Mouse (Mus musculus) small intestine, adult 10 weeks (tissue): ENCODE data around the gene Inka1. TPM values are rescaled to one million over a fixed set of nuclear protein-coding genes. Genes with fewer than 3 reads are reported as not detected.

Experiments
- polyA plus RNA-seq: library from polyadenylated mRNA; stranded (reverse); fragments of 350-450 nt; fragmentation: Illumina TruSeq; extraction: RNeasy Lipid Tissue Mini Kit (QIAGEN cat#74804); gene quantifications from one replicate; pipeline ENCODE4 v1.2.3, GENCODE M21; 2014; ENCODE audit warnings: low replicate concordance

The Inka1 gene
- polyA plus RNA-seq, result not detected

DNA sequence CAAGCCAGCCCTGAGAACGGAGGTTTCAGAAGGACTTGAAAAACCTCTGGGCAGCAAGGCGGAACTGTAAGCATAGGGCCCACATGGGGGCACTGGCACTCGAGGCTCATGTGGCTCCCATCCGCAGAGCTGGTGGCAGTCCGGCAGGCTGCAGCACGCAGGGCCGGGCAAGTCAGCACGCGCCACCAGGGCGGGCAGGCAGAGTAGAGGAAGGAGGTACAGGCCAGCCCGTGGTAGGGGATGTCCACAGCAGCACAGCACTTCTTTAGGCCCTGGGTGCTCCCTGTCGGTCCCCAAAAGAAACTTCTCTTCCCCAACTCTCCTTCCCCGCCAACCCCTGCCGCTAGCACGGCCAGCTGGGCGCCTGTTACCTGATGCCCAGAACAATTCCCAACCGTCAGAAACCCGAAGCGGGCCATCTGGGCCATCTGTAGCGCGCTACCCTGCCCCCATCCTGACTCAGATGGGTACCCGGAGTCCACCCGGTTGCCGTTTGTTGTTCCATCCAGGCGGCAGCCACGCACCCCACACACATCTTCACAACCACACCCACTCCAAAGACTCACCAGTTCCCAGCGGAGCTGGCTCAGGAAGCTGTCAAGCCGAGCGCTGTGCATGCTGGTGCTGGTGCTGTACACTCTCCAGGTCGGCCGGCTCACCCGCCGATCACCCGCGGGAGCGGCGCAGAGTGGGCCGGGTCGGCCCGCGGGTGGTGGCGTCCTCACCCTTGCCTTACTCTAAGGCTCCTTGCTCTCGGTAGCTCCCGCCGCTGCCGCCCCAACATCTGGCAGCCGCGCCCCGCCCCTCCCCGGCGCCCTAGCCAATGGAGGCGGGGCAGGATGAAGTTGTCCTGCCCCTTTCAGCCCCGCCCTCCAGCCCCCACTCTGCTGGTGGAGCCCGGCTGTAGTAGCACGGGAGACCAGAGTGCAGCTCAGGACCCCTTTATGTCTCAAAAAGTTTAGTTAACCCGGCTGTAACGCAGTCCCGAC, at the start of gene Inka1:
Inka1 (minus strand) TSS at position 749 of the 989 bp plus-strand sequence.

DNA sequence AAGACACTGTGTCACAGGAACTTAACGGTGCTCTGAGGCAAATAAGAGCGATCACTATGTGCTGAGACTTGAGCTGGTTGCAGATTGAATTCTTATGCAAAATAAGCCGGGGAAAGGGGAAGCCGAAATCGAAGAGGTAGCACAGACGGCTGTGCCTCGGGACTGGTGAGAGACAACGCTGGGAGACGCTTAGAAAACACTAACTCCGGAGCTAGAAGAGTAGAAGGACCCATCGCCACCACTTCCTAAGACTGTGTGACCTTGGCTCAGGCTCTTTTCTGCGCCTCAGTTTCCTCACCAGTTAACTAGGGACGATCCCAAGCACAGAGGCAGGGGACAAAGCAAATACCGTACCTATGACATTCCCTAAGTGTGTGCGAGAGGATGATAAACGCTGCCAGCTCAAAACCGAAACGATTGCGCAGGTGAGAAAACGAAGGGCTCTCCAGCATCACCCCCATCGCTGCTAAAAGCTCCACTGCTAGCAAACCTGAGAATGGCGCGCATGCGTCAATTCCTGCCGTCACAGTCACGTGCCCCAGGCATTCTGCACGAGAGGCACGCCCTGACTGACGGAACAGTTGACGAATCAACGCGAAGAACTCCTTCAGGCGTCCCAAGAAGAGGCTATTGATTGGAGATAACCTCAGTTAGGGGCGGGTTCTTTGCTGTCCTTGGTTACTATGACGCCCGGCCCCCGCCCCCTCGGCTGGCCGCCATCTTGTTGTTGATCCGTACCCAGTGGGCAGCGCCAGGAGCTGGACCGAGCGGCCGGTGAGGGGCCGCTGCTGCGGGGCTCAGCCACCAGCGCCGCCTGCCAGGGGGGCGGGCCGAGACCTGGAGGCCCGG, 16.5 kb upstream of the Inka1 start, which contains the start of gene Ip6k1:
Ip6k1 (plus strand) TSS at position 580 of the 849 bp plus-strand sequence.

DNA sequence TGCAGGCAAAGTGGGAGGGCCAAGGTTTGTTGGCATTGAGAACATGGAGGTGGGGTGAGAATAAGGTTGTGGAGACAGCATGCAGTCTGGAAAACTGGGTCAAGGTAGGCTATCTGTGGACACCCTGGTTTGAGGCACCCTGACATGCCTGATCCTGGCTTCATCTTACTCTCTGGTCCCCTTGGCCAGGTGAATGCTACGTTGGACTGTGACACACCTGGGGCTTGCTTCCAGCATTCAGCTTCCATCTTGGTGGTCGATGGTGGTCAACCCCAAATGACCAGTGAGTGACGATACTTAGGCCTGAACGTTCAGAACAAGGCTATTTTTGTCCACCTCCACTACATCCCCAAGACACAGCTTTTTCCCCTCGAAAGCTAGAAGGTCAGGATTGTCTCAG, 10.4 kb upstream of the Inka1 start, which contains the start of gene Gm20662:
Gm20662 (plus strand) TSS at position 301 of the 400 bp plus-strand sequence.

DNA sequence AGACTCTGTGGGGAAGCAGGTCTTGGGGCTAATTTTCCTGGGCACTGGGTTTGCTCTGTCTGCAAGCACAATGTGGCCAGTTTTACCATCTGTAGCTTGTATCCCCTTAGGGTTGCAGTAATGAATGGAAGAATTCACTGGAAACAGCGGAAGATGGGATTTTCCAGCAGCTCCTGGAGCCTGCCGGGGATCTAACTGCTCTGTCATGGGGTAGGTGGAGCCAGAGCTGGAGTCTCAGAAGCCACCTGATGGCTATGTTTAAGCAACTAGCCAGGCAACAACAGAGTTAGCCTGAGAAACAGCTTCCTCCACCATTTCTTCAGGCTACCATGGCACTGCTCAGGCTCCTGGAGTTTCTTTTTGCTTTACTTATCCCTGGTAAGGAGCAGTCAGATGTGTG, 6.5 kb upstream of the Inka1 start, which contains the start of gene Cdhr4:
Cdhr4 (plus strand) TSS at position 301 of the 400 bp plus-strand sequence.

GRCm38 (mm10) chr9:107982681-107983346, 2.9 kb downstream of the Inka1 start, which contains the start of gene Gm20661:
Gene Gm20661 (plus strand): TSS chr9:107983058.

GRCm38 (mm10) chr9:107975399-107976386, 10.0 kb downstream of the Inka1 start, which contains the start of gene Uba7:
Gene Uba7 (plus strand): TSS chr9:107975505.

GRCm38 (mm10) chr9:107949922-107950235, 35.8 kb downstream of the Inka1 start, which contains the start of gene Traip:
Gene Traip (plus strand): TSS chr9:107950136.

GRCm38 (mm10) chr9:107935374-107935773, 50.3 kb downstream of the Inka1 start, which contains the start of gene Camkv:
Gene Camkv (plus strand): TSS chr9:107935674.

Other genes starting within 250 kb of the Inka1 start
- gene Rbm5, start 214.9 kb downstream of the Inka1 start, polyA plus RNA-seq, result 132 TPM
- gene Rbm6, start 112.6 kb downstream of the Inka1 start, polyA plus RNA-seq, result 162 TPM
- gene Mon1a, start 97.7 kb downstream of the Inka1 start, polyA plus RNA-seq, result 0.15 TPM
- gene Mst1r, start 79.0 kb downstream of the Inka1 start, polyA plus RNA-seq, result 0.97 TPM
- gene Actl11, start 57.4 kb downstream of the Inka1 start, polyA plus RNA-seq, result not detected
- gene Camkv, start 50.2 kb downstream of the Inka1 start, polyA plus RNA-seq, result not detected
- 0.56 TPM for gene Traip, start 35.7 kb downstream of the Inka1 start, polyA plus RNA-seq
- 2.8 TPM for gene Uba7, start 10.4 kb downstream of the Inka1 start, polyA plus RNA-seq
- gene Gm20661, start 2.8 kb downstream of the Inka1 start, polyA plus RNA-seq, result 0.37 TPM
- not detected for gene Cdhr4, start 6.6 kb upstream of the Inka1 start, polyA plus RNA-seq
- not detected for gene Gm20662, start 10.5 kb upstream of the Inka1 start, polyA plus RNA-seq
- 16.9 TPM for gene Ip6k1, start 16.6 kb upstream of the Inka1 start, polyA plus RNA-seq
- 0.67 TPM for gene Gmppb, start 63.4 kb upstream of the Inka1 start, polyA plus RNA-seq
- gene Amigo3, start 67.3 kb upstream of the Inka1 start, polyA plus RNA-seq, result 0.26 TPM
- gene Mst1, start 94.6 kb upstream of the Inka1 start, polyA plus RNA-seq, result not detected
- gene Rnf123, start 97.5 kb upstream of the Inka1 start, polyA plus RNA-seq, result 1.1 TPM
- gene Apeh, start 108.7 kb upstream of the Inka1 start, polyA plus RNA-seq, result 22.8 TPM
- 0.19 TPM for gene Bsn, start 204.5 kb upstream of the Inka1 start, polyA plus RNA-seq